Mouse (Mus musculus) lung, postnatal 25 days (tissue): Measurements from ENCODE around the gene Rbx1.
"Not testable (repeated sequence)": the region's sequence is repeated elsewhere in the genome, so short reads cannot be mapped to it uniquely, and the experiment has no call there.

Experiments used
- DNase-seq: peaks from one replicate; pipeline ENCODE4 v3.0.0; 2022; ENCODE audit warnings: low spot score

Rbx1 gene

DNA sequence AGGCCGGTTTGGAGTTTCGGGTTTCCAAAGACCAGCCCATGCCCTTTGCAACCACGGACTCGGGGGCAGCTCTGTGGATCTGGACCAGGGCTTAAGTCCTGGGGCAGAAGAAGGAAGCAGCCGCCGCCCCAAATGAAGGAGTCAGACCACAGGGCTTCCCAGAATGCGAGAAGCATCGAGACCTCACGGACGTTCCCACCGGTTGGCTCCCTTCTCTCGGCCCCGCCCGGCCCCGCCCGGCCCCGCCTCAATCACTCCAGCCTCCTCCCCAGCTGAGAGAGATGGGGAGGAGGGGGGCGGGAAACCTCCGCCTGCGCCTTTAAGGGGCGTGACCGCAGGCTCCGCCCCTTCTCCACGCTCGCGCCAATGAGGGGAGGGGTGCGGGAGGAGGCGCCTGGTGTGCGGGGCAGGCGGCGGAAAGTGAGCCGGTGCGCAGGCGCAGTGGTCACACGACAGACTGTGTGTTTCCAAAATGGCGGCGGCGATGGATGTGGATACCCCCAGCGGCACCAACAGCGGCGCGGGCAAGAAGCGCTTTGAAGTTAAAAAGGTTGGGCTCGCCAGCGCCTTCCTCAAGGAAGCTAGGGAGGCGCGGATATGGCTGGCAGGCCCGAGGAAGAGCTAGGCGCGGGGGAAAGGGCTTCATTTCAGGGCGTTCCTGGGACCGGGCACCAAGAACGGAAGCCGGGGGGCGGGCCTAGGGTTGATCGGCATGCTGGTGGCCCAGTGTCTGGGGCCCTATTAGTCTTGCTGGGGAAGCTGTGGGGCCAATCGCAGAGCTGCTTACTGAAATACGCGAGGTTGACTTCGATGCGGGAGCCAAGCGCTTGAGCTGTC is at the start of gene Rbx1:
Gene Rbx1, plus strand, starts transcription at position 396 of the 837 bp plus-strand sequence.
- DNase-seq, result peak; percentile 98

- peak; percentile 75 for DNase-seq
Measured at GRCm38 (mm10) chr15:81416763-81417310, 49.3 kb upstream of the Rbx1 start.

GRCm38 (mm10) chr15:81418065-81418464 is 48.0 kb upstream of the Rbx1 start:
- no peak for DNase-seq

GRCm38 (mm10) chr15:81421454-81421853 is 44.6 kb upstream of the Rbx1 start:
- no peak for DNase-seq

DNA sequence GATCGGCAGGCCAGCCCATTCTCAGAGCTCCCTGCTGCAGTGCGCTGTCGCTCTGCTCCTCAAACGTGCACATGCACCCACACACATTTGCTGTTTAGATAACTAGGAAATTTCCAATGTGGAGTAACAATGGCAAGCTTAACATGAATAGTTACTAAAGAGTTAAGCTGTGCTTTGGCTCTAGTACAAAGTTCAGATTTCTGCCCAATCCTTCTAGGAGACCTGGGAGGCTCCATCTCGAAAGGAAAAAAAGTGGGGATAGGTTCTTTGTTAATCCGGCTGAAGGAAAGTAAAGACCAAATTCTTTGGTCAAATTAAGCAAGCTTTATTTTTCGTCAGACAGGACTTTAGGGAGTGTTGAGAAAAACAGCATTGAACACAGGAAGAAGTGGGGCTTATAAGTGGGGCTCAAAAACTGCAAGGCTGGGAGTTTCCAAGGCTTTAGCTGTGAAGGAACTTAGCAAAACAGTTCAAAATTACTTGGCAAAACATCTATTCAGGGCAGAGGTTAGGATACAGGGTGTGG is 43.9 kb upstream of the Rbx1 start:
- no peak for DNase-seq

DNA sequence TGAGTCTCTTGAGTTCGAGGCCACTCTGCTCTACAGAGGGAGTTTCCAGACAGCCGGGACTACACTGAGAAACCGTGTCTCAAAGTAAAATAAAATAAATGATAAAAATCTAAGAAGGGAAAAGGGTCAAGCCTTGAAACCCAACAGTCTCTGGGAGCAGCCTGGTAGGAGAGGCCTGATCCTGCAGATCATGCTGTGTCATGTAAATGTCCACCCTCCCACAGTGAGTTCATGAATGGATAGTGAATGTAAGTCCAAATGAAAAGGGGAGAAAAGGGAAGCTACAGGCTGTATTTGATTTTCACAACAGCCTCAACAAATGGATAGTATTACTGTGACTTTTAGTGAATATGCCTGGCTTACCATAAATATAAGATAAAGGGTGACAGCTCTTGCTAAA is 40.8 kb upstream of the Rbx1 start:
- DNase-seq, result no peak

DNA sequence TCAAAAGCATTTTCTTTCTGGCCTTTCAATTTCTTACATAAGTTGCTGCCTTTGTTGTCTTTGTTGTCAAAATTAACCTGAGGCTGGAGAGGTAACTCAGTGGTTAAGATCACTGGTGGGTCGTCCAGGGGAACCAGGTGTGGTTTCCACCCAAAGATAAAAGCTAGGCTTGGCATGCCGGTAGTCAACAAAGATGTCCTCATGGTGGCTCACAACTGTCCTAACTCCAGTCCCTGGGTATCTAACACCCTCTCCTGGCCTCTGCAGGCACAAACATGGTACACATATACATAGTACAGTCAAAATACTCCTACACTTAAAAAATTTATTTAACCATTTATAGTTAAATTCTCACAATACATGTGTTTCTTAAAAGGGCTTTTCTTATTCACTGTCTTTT is 38.1 kb upstream of the Rbx1 start:
- DNase-seq, result no peak

- no peak for DNase-seq
Measured at GRCm38 (mm10) chr15:81431195-81431594, 34.9 kb upstream of the Rbx1 start.

GRCm38 (mm10) chr15:81438345-81438744 is 27.8 kb upstream of the Rbx1 start:
- no peak for DNase-seq

DNA sequence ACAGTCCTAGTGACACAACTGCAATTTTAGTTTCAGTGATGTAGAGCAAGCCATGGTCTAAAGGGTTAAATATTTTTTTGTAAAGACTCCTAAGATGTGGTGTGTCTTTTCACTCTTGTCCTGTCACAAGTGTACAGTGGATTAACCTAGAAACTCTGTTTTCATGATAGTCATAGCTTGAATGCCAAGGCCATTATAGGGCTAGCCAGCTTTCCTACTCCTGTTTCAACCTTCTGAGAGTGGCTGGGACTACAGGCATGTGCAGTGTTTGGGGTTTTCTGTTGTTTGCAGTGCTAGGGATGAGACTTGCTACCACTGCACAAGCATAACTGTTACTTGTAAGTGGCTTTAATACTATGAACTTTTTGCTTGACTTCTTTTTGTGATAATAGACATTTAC is 26.9 kb upstream of the Rbx1 start:
- no peak for DNase-seq

GRCm38 (mm10) chr15:81448463-81448862 is 17.6 kb upstream of the Rbx1 start:
- peak; percentile 78 for DNase-seq

- no peak for DNase-seq
Measured at GRCm38 (mm10) chr15:81461523-81461922, 4.6 kb upstream of the Rbx1 start.

- no peak for DNase-seq
Measured at GRCm38 (mm10) chr15:81465016-81465660, 958 bp upstream of the Rbx1 start.

DNA sequence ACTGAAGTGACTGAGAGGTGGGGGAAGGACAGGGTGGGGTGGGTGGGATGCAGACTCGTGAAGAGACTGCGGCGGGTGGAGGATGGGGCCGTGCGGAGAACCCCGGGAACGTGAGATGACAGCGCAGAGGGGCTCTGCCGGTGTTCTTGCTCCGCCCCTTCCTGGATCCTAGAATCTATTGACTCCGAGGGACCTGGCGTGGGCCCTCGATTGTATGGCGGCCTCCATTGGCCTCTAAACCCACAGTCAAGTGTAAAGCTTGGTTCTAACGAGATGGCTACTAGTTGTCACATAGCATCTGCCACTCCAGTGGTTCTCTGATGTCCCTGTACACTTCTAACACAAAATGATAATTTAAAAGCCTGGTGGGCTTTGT is 630 bp downstream of the Rbx1 start:
- DNase-seq, result no peak

GRCm38 (mm10) chr15:81470735-81471134 is 4.6 kb downstream of the Rbx1 start:
- no peak for DNase-seq

DNA sequence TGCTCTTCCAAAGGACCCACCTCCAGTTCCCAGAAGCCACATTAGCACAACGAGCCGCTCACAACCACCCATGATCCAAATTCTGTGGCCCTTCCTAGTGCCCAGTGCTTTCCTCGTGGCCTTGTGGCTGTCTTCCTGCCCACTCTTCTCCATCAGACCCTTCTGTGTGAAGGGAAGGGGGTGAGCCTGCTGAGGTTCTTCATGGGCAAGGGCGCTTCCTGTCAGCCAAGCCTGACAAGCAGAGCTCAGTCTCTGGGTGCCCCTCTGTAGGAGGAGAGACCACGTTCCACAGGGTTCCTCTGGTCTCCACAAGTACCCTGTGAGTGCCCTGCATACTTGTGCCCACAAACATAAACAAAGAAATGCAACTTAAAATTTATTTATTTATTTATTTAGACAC is 6.2 kb downstream of the Rbx1 start:
- no peak for DNase-seq

DNA sequence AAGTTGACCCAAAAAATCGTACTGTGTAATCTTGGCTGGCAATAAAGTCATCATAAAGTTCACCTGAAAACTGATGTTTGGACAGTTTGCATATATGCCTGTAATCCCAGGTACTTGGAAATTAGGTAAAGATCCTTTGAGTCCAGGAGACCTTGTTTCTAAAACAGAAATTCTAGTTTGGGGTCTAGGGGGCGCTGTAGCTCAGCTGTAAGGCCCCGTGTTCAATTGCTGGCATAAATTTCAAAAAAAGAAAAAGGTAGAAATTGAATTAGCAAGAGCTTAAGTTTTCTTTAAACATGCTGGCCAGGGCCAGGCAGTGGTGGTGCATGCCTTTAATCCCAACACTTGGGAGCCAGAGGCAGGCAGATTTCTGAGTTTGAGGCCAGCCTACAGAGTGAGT is 9.6 kb downstream of the Rbx1 start:
- DNase-seq, result peak; percentile 36

- no peak for DNase-seq
Measured at GRCm38 (mm10) chr15:81476597-81476996, 10.5 kb downstream of the Rbx1 start.

DNA sequence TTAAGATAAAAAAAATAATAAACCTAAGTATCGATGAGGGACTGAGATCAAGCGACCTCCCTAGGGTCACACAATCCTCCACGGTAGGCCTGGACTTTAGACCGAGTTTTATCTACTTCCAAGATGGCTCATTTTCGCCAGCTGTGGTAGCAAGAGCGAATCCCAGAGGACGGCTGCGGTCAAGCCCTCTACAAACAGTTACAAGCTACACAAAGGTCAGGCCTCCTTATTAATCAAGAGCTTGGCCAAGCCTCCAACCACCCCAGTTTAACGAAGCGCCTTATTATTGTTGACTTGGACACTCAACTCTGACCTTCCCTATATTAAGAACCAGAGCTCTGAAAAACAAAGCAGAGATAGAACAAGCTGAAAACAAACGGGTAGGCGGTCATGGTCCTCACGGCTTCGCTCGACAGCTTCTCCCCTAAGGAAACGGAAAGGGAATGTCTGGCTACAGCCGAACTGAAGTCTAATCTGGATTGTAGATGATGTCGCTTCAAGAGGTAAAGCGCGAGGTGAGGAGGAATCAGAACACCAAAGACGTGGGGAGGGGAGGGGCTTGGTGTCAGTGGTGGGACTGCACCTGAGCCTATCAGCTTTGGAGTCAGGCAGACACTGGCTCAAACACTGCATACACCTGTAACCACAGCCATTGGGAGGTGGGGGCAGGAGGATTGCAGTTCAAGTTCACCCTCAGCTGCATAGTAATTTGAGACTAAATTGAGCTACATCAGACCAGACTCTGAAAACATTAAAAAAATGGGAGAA is 13.5 kb downstream of the Rbx1 start:
- DNase-seq, result no peak

DNA sequence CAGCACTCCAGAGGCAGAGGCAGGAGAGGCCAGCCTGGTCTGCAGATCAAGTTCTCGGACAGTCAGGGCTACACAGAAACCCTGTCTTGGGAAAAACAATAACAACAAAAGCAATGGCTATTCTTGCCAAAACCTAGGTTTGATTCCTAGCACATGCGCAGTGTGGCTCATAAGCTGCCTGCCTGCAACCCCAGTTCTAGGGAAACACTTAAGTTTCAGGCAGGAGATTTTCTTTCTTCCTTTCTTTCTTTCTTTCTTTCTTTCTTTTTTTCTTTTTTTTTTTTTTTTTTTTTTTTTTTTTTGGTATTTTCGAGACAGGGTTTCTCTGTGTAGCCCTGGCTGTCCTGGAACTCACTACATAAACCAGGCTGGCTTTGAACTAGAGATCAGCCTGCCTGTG is 14.2 kb downstream of the Rbx1 start:
- not testable (repeated sequence) for DNase-seq

- peak; percentile 80 for DNase-seq
Measured at GRCm38 (mm10) chr15:81480977-81481379, 14.9 kb downstream of the Rbx1 start.

- no peak for DNase-seq
Measured at GRCm38 (mm10) chr15:81482966-81483365, 16.9 kb downstream of the Rbx1 start.
